Mouse (Mus musculus): ENCODE results near the gene Carmil1. TPM values are rescaled to one million over a fixed set of nuclear protein-coding genes. Genes with fewer than 3 reads are reported as not detected.

Carmil1 gene
- polyA plus RNA-seq, 1 experiment = 4.5 TPM

GRCm38 (mm10) chr13:24067553-24067952 is 213.0 kb downstream of the Carmil1 start:
- peaks cover 6% of the 10 kb centered on the region for H3K27me3 ChIP-seq (replicated peaks)
- H3K4me1 ChIP-seq = peaks cover 7% of the 10 kb centered on the region
- H3K4me3 ChIP-seq (replicated peaks) = no peak overlapping the region
- TF ChIP-seq FLI1 (IDR thresholded peaks at IDR 0.05; ENCODE audit: low read length) (no peak), GATA1 (IDR thresholded peaks at IDR 0.05; ENCODE audit: borderline replicate concordance, low read length) (no peak)
- H3K36me3 ChIP-seq (replicated peaks; ENCODE audit: low read length) = peaks cover 4% of the 10 kb centered on the region
- no peaks in the 10 kb centered on the region for H3K9me3 ChIP-seq

- Histone ChIP-seq H3K27me3 (replicated peaks) (peaks cover 3% of the 10 kb centered on the region), H3K36me3 (replicated peaks; ENCODE audit: low read length) (peaks cover 4% of the 10 kb centered on the region)
- TF ChIP-seq FLI1 (IDR thresholded peaks at IDR 0.05; ENCODE audit: low read length) (no peak), GATA1 (IDR thresholded peaks at IDR 0.05; ENCODE audit: borderline replicate concordance, low read length) (no peak)
Observed at GRCm38 (mm10) chr13:24065536-24065935, 215.1 kb downstream of the Carmil1 start.

GRCm38 (mm10) chr13:24062770-24063169 is 217.8 kb downstream of the Carmil1 start:
- H3K36me3 ChIP-seq (replicated peaks; ENCODE audit: low read length) = peaks cover 4% of the 10 kb centered on the region
- peaks cover 2% of the 10 kb centered on the region for H3K27me3 ChIP-seq (replicated peaks)
- no peaks in the 10 kb centered on the region for H3K9me3 ChIP-seq
- peaks cover 7% of the 10 kb centered on the region for H3K4me1 ChIP-seq
- no peak overlapping the region for H3K4me3 ChIP-seq (replicated peaks)
- TF ChIP-seq FLI1 (IDR thresholded peaks at IDR 0.05; ENCODE audit: low read length) (no peak), GATA1 (IDR thresholded peaks at IDR 0.05; ENCODE audit: borderline replicate concordance, low read length) (no peak)

More at GRCm38 (mm10) chr13:24065536-24065935, 215.1 kb downstream of the Carmil1 start:
- Histone ChIP-seq H3K4me1 (peaks cover 7% of the 10 kb centered on the region), H3K9me3 (no peaks in the 10 kb centered on the region), H3K4me3 (replicated peaks) (peak overlapping the region; percentile 77)

- H3K27me3 ChIP-seq (replicated peaks) = peaks cover 12% of the 10 kb centered on the region
- H3K9me3 ChIP-seq = no peaks in the 10 kb centered on the region
- no peaks in the 10 kb centered on the region for H3K36me3 ChIP-seq (replicated peaks; ENCODE audit: low read length)
- no peaks in the 10 kb centered on the region for H3K4me1 ChIP-seq
- H3K4me3 ChIP-seq (replicated peaks) = no peak overlapping the region
- TF ChIP-seq FLI1 (IDR thresholded peaks at IDR 0.05; ENCODE audit: low read length) (no peak), GATA1 (IDR thresholded peaks at IDR 0.05; ENCODE audit: borderline replicate concordance, low read length) (no peak)
Observed at GRCm38 (mm10) chr13:24055072-24055869, 225.3 kb downstream of the Carmil1 start.

- no peak overlapping the region for H3K4me3 ChIP-seq (replicated peaks)
- H3K9me3 ChIP-seq = no peaks in the 10 kb centered on the region
- H3K4me1 ChIP-seq = no peaks in the 10 kb centered on the region
- H3K27me3 ChIP-seq (replicated peaks) = peaks cover 17% of the 10 kb centered on the region
- H3K36me3 ChIP-seq (replicated peaks; ENCODE audit: low read length) = no peaks in the 10 kb centered on the region
- no peak for TF ChIP-seq GATA1 (IDR thresholded peaks at IDR 0.05; ENCODE audit: borderline replicate concordance, low read length)
- no peak for TF ChIP-seq FLI1 (IDR thresholded peaks at IDR 0.05; ENCODE audit: low read length)
Observed at GRCm38 (mm10) chr13:24051496-24051895, 229.1 kb downstream of the Carmil1 start.

- no peaks in the 10 kb centered on the region for H3K36me3 ChIP-seq (replicated peaks; ENCODE audit: low read length)
- no peaks in the 10 kb centered on the region for H3K4me1 ChIP-seq
- peaks cover 20% of the 10 kb centered on the region for H3K27me3 ChIP-seq (replicated peaks)
- no peak overlapping the region for H3K4me3 ChIP-seq (replicated peaks)
- no peaks in the 10 kb centered on the region for H3K9me3 ChIP-seq
- TF ChIP-seq FLI1 (IDR thresholded peaks at IDR 0.05; ENCODE audit: low read length) (no peak), GATA1 (IDR thresholded peaks at IDR 0.05; ENCODE audit: borderline replicate concordance, low read length) (no peak)
Observed at GRCm38 (mm10) chr13:24050330-24050729, 230.3 kb downstream of the Carmil1 start.

- no peak for TF ChIP-seq FLI1 (IDR thresholded peaks at IDR 0.05; ENCODE audit: low read length)
- no peak for TF ChIP-seq GATA1 (IDR thresholded peaks at IDR 0.05; ENCODE audit: borderline replicate concordance, low read length)
- Histone ChIP-seq H3K27me3 (replicated peaks) (peaks cover 19% of the 10 kb centered on the region), H3K36me3 (replicated peaks; ENCODE audit: low read length) (no peaks in the 10 kb centered on the region), H3K9me3 (no peaks in the 10 kb centered on the region), H3K4me1 (no peaks in the 10 kb centered on the region), H3K4me3 (replicated peaks) (no peak overlapping the region)
Observed at GRCm38 (mm10) chr13:24049267-24050034, 231.1 kb downstream of the Carmil1 start.

GRCm38 (mm10) chr13:24048611-24049010 is 232.0 kb downstream of the Carmil1 start:
- Histone ChIP-seq H3K27me3 (replicated peaks) (peaks cover 26% of the 10 kb centered on the region), H3K4me3 (replicated peaks) (no peak overlapping the region)

GRCm38 (mm10) chr13:24045271-24045670 is 235.3 kb downstream of the Carmil1 start:
- H3K36me3 ChIP-seq (replicated peaks; ENCODE audit: low read length) = peaks cover 9% of the 10 kb centered on the region
- peaks cover 3% of the 10 kb centered on the region; the same call in 1 of the 2 replicates for H3K9me3 ChIP-seq
- no peak overlapping the region for H3K4me3 ChIP-seq (replicated peaks)
- H3K4me1 ChIP-seq = peaks cover 20% of the 10 kb centered on the region
- H3K27me3 ChIP-seq (replicated peaks) = peaks cover 49% of the 10 kb centered on the region
- TF ChIP-seq GATA1 (IDR thresholded peaks at IDR 0.05; ENCODE audit: borderline replicate concordance, low read length) (no peak), FLI1 (IDR thresholded peaks at IDR 0.05; ENCODE audit: low read length) (no peak)

More at GRCm38 (mm10) chr13:24048611-24049010, 232.0 kb downstream of the Carmil1 start:
- H3K4me1 ChIP-seq = no peaks in the 10 kb centered on the region
- no peak for TF ChIP-seq FLI1 (IDR thresholded peaks at IDR 0.05; ENCODE audit: low read length)
- no peak for TF ChIP-seq GATA1 (IDR thresholded peaks at IDR 0.05; ENCODE audit: borderline replicate concordance, low read length)
- peaks cover 4% of the 10 kb centered on the region for H3K36me3 ChIP-seq (replicated peaks; ENCODE audit: low read length)
- H3K9me3 ChIP-seq = no peaks in the 10 kb centered on the region

GRCm38 (mm10) chr13:24040221-24040620 is 240.4 kb downstream of the Carmil1 start:
- H3K4me3 ChIP-seq (replicated peaks) = no peak overlapping the region

More at GRCm38 (mm10) chr13:24040221-24040620, 240.4 kb downstream of the Carmil1 start:
- Histone ChIP-seq H3K9me3 (peaks cover 3% of the 10 kb centered on the region; the same call in 1 of the 2 replicates), H3K4me1 (peaks cover 42% of the 10 kb centered on the region), H3K36me3 (replicated peaks; ENCODE audit: low read length) (peaks cover 11% of the 10 kb centered on the region), H3K27me3 (replicated peaks) (peaks cover 47% of the 10 kb centered on the region)
- TF ChIP-seq GATA1 (IDR thresholded peaks at IDR 0.05; ENCODE audit: borderline replicate concordance, low read length) = no peak; the same call in 2 of the 3 replicates
- TF ChIP-seq FLI1 (IDR thresholded peaks at IDR 0.05; ENCODE audit: low read length) = no peak
